Mouse (Mus musculus) bone marrow macrophage, adult 2 months (primary cell): ENCODE data around the gene Utp20. TPM values are rescaled to one million over a fixed set of nuclear protein-coding genes. Genes with fewer than 3 reads are reported as not detected.
A peak's percentile ranks its signal among the peaks of the same experiment; 100 is the strongest.

Experiments used
- H3K27ac ChIP-seq: 2 replicates; pipeline ENCODE4 v1.5.1; 2012; ENCODE audit warnings: low read depth, low read length; ENCODE audit not compliant: insufficient read depth
- H3K4me1 ChIP-seq: 2 replicates; pipeline ENCODE4 v1.6.1; 2012; ENCODE audit warnings: low read length; ENCODE audit not compliant: control insufficient read depth, insufficient read depth
- H3K4me3 ChIP-seq: 2 replicates; pipeline ENCODE4 v1.5.1; 2012; ENCODE audit warnings: mild to moderate bottlenecking, low read length, moderate library complexity; ENCODE audit not compliant: insufficient read depth
- CTCF ChIP-seq: IDR thresholded peaks from 2 replicates; pipeline ENCODE4 v1.5.1; 2012; ENCODE audit warnings: low read depth, mild to moderate bottlenecking, low read length, moderate library complexity
- POLR2A ChIP-seq: IDR thresholded peaks from 2 replicates; pipeline ENCODE4 v1.6.1; 2012; ENCODE audit warnings: mild to moderate bottlenecking, low read depth, low read length, borderline replicate concordance
- polyA plus RNA-seq: library from polyadenylated mRNA; stranded (reverse); fragments of >200 nt; gene quantifications from 2 replicates; pipeline ENCODE4 v1.2.4, GENCODE M21; 2012; ENCODE audit not compliant: missing spikeins, insufficient read depth, insufficient read length

The Utp20 gene
- polyA plus RNA-seq, 1 experiment: 6.3 TPM

DNA sequence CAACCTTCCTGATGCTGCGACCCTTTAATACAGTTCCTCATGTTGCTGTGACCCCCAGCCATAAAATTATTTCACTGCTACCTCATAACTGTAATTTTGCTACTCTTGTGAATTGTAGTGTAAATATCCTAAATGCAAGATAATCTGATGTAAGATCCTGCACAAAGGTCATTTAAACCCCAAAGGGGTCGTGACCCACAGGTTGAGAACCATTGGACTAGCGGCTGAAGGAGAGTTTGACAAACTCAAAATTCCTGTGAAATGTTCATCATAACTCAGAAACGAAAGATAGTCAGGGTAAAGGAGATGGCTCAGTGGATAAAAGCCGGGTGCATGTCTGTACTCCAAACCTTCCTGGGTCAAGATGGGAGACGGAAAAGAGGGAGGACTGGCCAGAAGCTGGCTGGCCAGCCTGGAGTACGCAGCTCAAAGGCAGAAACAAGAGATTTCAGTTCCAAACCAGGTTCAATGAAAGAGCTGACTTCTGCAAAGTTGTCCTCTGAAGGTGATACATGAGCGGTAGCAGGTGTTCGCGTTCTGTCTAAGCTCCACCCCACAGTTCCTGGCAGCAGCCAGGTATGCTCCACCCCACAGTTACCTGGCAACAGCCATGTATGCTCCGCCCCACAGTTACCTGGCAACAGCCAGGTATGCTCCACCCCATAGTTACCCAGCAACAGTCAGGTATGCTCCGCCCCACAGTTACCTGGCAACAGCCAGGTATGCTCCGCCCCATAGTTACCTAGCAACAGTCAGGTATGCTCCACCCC lies 109.4 kb downstream of the Utp20 start:
- Histone ChIP-seq H3K4me1 (peaks cover 32% of the 10 kb centered on the region), H3K27ac (no peak overlapping the region), H3K4me3 (no peak overlapping the region)
- TF ChIP-seq POLR2A: no peak
- no peak for TF ChIP-seq CTCF

DNA sequence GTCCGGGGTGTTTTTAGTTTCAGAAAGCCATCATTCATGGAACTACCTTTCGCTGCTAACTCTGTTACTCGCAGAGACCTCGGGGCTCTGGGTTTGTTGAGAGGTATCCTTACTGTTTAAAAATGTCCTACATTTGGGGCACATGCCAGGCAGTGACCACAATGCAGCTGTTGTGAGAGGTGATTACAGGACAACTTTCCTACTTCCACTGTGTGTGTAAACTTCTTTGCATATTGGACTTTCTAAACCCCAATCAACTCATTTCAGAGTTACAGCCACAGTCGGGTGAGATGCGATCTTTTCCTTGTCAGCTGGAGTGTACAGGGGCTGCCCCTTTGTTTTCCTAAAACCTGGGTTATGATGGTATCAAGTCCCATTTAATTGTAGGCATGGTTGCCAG lies 111.0 kb downstream of the Utp20 start:
- Histone ChIP-seq H3K27ac (no peak overlapping the region), H3K4me1 (peaks cover 36% of the 10 kb centered on the region), H3K4me3 (no peak overlapping the region)
- no peak for TF ChIP-seq POLR2A
- TF ChIP-seq CTCF: no peak

DNA sequence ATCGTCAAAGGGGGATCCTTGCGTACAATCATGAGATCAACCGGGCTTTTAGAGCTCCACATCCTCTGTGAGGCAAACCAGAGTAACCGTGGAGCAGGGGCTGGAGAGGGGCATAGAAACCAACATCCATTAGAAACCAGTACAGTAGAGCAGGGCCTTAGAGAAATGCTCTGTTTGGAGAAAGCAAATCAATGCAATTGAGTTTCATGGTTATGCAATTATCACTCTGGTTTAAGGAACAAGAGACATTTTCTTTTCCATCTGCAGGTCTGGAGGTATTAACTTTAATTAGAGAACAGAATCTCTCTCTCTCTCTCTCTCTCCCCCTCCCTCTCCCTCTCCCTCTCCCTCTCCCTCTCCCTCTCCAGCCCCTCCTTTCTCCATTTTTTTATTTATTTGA lies 111.9 kb downstream of the Utp20 start:
- no peak for TF ChIP-seq CTCF
- H3K4me1 ChIP-seq: peaks cover 34% of the 10 kb centered on the region
- no peak overlapping the region for H3K4me3 ChIP-seq
- H3K27ac ChIP-seq: no peak overlapping the region

DNA sequence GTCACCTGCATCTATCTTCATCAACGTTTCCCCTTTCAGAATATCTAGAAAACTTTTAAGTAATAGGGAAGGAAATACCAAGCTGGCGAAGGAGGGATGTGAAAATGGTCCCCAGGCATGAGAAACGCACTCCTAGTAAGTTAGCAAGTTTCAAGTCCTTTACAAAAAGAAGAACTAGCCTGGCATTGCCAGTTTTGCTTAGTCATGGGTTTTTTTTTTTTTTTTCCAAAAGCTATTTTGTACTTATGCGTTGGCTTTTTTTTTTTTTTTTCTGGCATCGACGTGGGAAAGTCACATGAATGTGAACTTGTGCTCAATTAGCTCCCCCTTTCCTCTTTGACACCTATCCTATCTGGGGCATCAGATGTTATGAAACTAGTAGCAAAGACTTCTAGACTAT lies 114.2 kb downstream of the Utp20 start:
- peaks cover 39% of the 10 kb centered on the region for H3K4me1 ChIP-seq
- no peak overlapping the region for H3K4me3 ChIP-seq
- TF ChIP-seq CTCF: no peak
- TF ChIP-seq POLR2A: no peak
- H3K27ac ChIP-seq: peak overlapping the region; percentile 77

- peak overlapping the region; percentile 19; the same call in 1 of the 2 replicates for H3K27ac ChIP-seq
- TF ChIP-seq POLR2A: no peak
- no peak for TF ChIP-seq CTCF
- peaks cover 28% of the 10 kb centered on the region for H3K4me1 ChIP-seq
- H3K4me3 ChIP-seq: no peak overlapping the region
These were observed 117.7 kb downstream of the Utp20 start for GRCm38 (mm10) chr10:88708671-88709523.

GRCm38 (mm10) chr10:88700938-88701337 lies 125.7 kb downstream of the Utp20 start:
- TF ChIP-seq POLR2A (no peak), CTCF (no peak)
- H3K27ac ChIP-seq: no peak overlapping the region
- H3K4me3 ChIP-seq: no peak overlapping the region
- no peaks in the 10 kb centered on the region for H3K4me1 ChIP-seq

Other genes with a start within 250 kb of the Utp20 start
- 0.31 TPM in 1 of 2 replicates, not detected in the other for gene Mybpc1, start 221.7 kb downstream of the Utp20 start, polyA plus RNA-seq
- gene Spic, start 141.8 kb downstream of the Utp20 start, polyA plus RNA-seq: 8.6 and 11.7 TPM in 2 replicates
- 82.5 and 82.9 TPM in 2 replicates for gene Arl1, start 95.9 kb downstream of the Utp20 start, polyA plus RNA-seq
- not detected in 2 replicates for gene Slc5a8, start 59.2 kb upstream of the Utp20 start, polyA plus RNA-seq